Mouse (Mus musculus) v-Abl transformed pro-B cells (cell line): ENCODE results near the gene Gm13283.
"Not testable (repeated sequence)": the region's sequence is repeated elsewhere in the genome, so short reads cannot be mapped to it uniquely, and the experiment has no call there.

ENCODE experiments used
- in situ Hi-C, 2 experiments: fragments of 400-800 bp; cut with MboI; formaldehyde crosslinking; loops; one replicate each; pipeline ENCODE4 v1.15.1; 2025; ENCODE audit not compliant: unreplicated experiment in 2 of 2

The Gm13283 gene

GRCm38 (mm10) chr4:88759610-88760268 is at the start of gene Gm13283:
Gene Gm13283 (plus strand): TSS chr4:88760119.
- in situ Hi-C loops = not testable (repeated sequence)

DNA sequence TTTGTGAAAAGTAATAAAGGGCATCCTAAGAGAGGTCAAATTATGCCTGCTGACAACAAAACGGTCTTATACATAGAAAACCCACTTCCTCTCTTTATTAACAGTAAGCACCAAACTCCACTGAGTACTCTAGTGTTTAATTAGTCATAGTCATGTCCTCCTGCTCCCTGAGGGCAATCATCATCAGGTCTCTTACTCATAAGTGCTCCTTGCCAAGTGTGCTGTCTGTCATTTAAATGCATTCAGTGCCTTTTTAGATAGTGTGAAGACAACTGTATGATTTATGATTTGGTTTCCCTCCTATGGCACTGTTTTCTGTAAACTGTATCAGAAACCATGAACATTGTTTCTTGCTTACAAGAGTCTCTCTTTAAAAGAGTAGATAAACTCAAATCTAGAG is 45.6 kb upstream of the Gm13283 start:
- in situ Hi-C loops = loop anchor here in 1 of 2 experiments (25.0 kb wide), 3 partner anchors 423 to 798 kb away; partner anchors contain the start of genes Cdkn2a and Mtap

- in situ Hi-C loops = loop anchor here in 1 of 2 experiments (25.0 kb wide), 3 partner anchors 422 to 797 kb away; partner anchors contain the start of genes Cdkn2a and Mtap
These were observed 44.9 kb upstream of the Gm13283 start for GRCm38 (mm10) chr4:88715059-88715458.

GRCm38 (mm10) chr4:88718715-88719114 is 41.2 kb upstream of the Gm13283 start:
- in situ Hi-C loops = loop anchor here in 1 of 2 experiments (25.0 kb wide), 3 partner anchors 419 to 794 kb away; partner anchors contain the start of genes Cdkn2a and Mtap

GRCm38 (mm10) chr4:88721791-88722721 is 37.9 kb upstream of the Gm13283 start, which contains the start of the genes Gm26566 and Klhl9:
Gene Gm26566 (plus strand): TSS chr4:88721805.
Gene Klhl9 (minus strand): TSS chr4:88722465.
- in situ Hi-C loops = loop anchor here in 1 of 2 experiments (25.0 kb wide), 3 partner anchors 415 to 790 kb away; partner anchors contain the start of genes Cdkn2a and Mtap

- in situ Hi-C loops = loop anchor here in 1 of 2 experiments (25.0 kb wide), 3 partner anchors 414 to 789 kb away; partner anchors contain the start of genes Cdkn2a and Mtap
These were observed 36.3 kb upstream of the Gm13283 start for GRCm38 (mm10) chr4:88723497-88724090.

GRCm38 (mm10) chr4:88726727-88727126 is 33.2 kb upstream of the Gm13283 start:
- in situ Hi-C loops = loop anchor here (5.0 kb wide), 2 partner anchors 34 to 39 kb away; partner anchors contain the start of gene Ifnab (in 1 of the 2)

GRCm38 (mm10) chr4:88727324-88727723 is 32.6 kb upstream of the Gm13283 start:
- in situ Hi-C loops = loop anchor here (5.0 kb wide), 2 partner anchors 35 to 40 kb away; partner anchors contain the start of gene Ifnab (in 1 of the 2)

DNA sequence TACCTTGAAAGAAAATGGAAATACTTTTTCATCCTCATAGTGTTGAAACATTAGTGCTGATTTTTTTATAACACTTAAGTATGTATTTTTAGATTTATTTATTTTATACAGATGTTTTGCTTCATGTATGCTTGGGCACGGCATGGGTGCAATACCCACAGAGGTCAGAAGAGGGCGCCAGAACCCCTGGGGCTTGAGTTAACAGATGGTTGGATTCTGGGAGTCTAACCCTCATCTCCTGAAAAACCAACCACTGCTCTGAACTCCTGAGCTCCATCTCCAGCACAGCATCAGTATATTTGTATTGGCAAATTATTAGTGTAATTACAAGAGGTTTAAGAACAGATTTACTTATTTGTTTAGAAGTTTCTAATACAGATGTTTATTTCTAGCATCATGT is 21.4 kb upstream of the Gm13283 start:
- in situ Hi-C loops = no loop called here

DNA sequence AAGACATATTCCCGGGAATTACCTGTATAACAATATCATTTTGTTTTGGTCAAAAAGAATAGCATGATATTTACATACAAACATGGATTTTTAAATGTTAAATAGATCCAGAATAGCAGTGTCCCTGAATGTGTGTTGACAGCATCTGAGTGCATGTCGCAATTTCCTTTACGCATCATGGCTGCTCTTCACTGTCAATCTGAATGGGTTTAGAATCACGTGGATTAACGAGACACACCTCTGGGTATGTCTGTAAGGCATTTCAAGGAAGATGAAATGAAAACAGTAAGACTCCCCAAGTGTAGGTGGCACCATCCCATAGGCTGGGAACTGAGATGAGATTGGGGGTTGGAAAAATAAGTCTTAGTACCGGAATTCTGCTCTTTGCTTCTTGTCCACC is 20.9 kb upstream of the Gm13283 start:
- in situ Hi-C loops = no loop called here

- in situ Hi-C loops = no loop called here
These were observed 18.5 kb upstream of the Gm13283 start for GRCm38 (mm10) chr4:88741426-88741825.

DNA sequence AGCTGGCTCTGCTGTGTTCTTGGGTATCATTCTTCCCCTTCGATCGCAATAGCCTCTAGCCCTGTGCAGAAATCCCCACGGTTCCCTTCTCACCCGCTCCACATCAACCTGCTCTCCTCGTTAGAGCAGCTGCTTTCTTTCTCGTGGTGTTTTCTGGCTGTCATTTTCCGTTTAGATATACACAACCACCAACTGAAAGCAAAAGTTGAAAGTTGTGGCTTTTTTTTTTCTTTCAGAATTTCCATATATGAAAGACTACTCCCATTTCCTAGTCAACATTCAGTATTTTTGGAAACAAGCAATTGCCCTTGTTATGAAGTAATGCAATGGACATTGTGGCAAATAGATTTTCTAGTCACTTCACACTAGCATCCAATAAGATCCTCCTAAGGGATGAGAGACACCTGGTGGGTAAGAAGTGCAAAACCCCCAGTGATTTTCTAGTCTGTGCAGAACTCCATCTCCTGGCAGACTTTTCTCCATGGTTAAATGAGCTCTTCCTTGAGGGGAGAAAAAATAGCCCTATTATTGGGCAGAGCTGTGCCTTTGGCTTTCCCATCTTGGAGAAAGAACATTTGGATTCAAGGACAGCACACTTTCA is 17.0 kb upstream of the Gm13283 start:
- in situ Hi-C loops = no loop called here

DNA sequence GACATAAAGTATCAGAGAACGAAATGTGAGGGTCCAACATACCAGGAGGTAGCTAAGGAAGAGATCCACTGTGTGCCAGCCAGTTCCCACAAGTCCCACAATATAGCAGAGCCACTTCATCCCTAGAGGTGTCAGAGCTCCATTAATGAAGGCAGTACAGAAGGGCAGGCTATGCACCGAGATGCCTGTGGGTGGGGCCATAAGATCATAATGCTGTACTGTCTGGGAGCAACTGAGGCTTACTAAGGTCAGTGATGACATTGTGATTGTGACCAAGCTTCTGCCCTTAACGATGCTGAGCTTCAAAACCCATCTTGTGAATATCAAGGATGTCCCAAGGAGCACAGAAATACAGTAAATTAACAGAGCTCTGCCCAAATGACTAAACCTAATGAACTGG is 15.7 kb upstream of the Gm13283 start:
- in situ Hi-C loops = no loop called here

- in situ Hi-C loops = no loop called here
These were observed 10.0 kb upstream of the Gm13283 start for GRCm38 (mm10) chr4:88749926-88750325.

GRCm38 (mm10) chr4:88754818-88755340 is 5.0 kb upstream of the Gm13283 start, which contains the start of gene Gm13271:
Gene Gm13271 (plus strand): TSS chr4:88754868.
- in situ Hi-C loops = not testable (repeated sequence)

DNA sequence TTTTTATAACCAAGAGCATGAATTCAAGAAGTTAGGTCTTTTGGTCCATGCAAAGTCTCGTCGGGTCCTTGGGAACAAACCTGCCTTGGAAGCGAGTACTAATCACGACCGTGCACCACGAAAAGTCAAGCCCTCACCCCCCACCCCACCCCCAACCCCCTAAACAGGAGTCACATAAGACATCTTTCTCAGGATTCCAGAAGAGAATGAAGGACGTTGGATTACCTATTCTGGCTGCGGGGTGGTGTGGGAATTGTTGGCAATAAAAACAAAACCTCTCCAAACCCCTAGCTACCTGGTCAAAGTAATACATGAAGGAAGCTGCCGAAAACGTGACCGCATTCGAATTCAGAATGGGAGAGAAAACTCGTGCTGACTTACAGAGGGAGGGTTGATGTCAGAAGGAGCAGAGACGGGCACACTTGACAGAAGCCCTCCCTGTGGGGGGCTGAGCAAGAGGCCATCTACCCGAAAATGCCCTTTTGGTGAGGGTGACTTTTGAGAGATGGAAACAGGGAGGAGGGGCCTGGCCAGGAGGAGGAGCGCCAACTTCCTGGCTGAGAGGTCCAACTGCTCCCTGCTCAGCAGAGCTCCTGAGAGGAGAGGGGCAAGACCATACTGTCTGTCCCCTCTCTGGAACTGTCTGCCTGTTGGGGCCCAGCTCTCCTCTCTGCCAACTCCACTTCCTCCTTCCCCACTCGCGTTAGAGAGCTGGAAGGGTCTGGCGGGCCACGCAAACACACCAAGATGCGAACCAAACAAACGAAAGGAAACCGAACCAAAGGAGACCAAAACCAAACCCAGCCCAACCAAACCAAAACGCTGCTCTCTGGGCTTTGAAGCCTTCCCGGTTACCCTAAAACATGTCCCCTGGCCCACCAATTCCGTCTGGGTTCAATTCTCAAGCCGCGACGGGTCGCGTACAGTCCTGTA is 3.1 kb upstream of the Gm13283 start:
- in situ Hi-C loops = not testable (repeated sequence)

- in situ Hi-C loops = not testable (repeated sequence)
These were observed 2.3 kb upstream of the Gm13283 start for GRCm38 (mm10) chr4:88757628-88758031.

DNA sequence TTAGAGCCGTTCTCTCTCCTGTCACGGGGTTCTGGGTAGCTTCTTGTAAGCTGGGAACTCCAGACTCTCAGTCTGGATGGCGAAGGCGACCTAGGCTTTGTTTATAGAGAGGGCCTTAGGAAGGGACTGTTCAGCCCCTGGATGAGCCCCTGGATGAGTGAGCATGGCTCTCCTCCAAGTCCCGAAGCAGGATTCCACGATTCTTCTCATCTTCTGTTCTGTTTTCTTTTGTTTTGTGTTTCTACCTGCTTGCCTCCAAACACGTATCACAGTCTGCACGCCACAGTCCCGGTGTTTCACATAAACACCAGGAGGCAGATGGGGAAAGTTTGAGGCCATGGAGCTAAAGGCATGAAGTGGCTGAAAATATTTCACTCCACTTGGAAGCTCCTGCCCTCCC is 1.2 kb upstream of the Gm13283 start:
- in situ Hi-C loops = not testable (repeated sequence)

DNA sequence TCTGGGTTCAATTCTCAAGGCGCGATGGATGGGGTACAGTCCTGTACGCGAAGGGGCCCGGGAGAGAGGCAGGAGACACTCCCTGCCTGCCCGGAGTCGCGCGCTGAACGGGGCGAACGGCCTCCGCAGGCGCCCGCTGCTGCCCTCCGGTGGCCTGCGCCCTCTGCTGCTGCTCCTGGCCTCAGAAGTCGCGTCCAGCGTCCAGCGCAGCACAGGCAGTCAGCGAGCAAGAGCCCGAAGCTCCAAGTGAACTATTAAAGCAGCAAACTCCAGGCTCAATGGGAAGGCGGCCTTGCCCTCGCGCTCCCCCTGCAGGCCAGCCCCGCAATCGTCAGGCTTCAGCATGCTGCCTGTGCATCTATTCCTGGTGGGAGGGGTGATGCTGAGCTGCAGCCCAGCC is 512 bp downstream of the Gm13283 start:
- in situ Hi-C loops = not testable (repeated sequence)
